ENCODE assay signal across 8 mouse cellular contexts in genomic region chr9:43801911-43802310, GRCm38 (mm10). TPM values are rescaled to one million over a fixed set of nuclear protein-coding genes. Genes with fewer than 3 reads are reported as not detected.
DNase-seq lines count a peak whose midpoint lies in the region; ATAC-seq lines count a peak whose summit lies in the region.

No protein-coding gene starts in this region.

- H3K27ac ChIP-seq in liver, embryonic 11.5 days (ENCODE audit: low read depth, low read length), result no peak overlapping the region
- H3K27ac ChIP-seq in neural tube, embryonic 14.5 days (ENCODE audit: low read depth, low read length), result no peak overlapping the region

- no peak overlapping the region for H3K4me3 ChIP-seq in liver, embryonic 11.5 days (ENCODE audit: low read depth, low read length)
- no peak overlapping the region for H3K4me3 ChIP-seq in neural tube, embryonic 14.5 days (ENCODE audit: low read depth, low read length)

- no peaks in the 10 kb centered on the region for H3K9me3 ChIP-seq in liver, embryonic 11.5 days (ENCODE audit: control insufficient read depth, low read length)
- no peaks in the 10 kb centered on the region for H3K9me3 ChIP-seq in neural tube, embryonic 14.5 days (ENCODE audit: control insufficient read depth, low read length)

- no peak overlapping the region for H3K9ac ChIP-seq in liver, embryonic 11.5 days (ENCODE audit: low read depth, low read length)
- no peak overlapping the region for H3K9ac ChIP-seq in neural tube, embryonic 14.5 days (replicated peaks; ENCODE audit: low read depth, low read length)

- no peaks in the 10 kb centered on the region for H3K36me3 ChIP-seq in liver, embryonic 11.5 days (ENCODE audit: control insufficient read depth, insufficient read depth, low read length)
- peaks cover 4% of the 10 kb centered on the region; the same call in 1 of the 2 replicates for H3K36me3 ChIP-seq in neural tube, embryonic 14.5 days (ENCODE audit: control insufficient read depth, insufficient read depth, low read length)

- H3K4me2 ChIP-seq in liver, embryonic 11.5 days, result no peak overlapping the region
- H3K4me2 ChIP-seq in neural tube, embryonic 14.5 days (ENCODE audit: low read depth, low read length), result no peak overlapping the region

- ATAC-seq in granulocyte monocyte progenitor cell, adult 5-6 weeks (replicated peaks; ENCODE audit: poor library complexity, severe bottlenecking), result peak; percentile 69
- ATAC-seq in liver, embryonic 11.5 days (replicated peaks; ENCODE audit: low FRiP score), result peak; percentile 49; the same call in 1 of the 2 replicates
- peak; percentile 45; the same call in 1 of the 2 replicates for ATAC-seq in neural tube, embryonic 14.5 days (ENCODE audit: low read depth)

- no peaks in the 10 kb centered on the region for H3K27me3 ChIP-seq in liver, embryonic 11.5 days (replicated peaks; ENCODE audit: control insufficient read depth, insufficient read depth, low read length)
- no peaks in the 10 kb centered on the region for H3K27me3 ChIP-seq in neural tube, embryonic 14.5 days (ENCODE audit: control insufficient read depth, insufficient read depth, low read length)

- WGBS in liver, embryonic 11.5 days, result 30% methylated on average over 5 of the region's 5 CpGs
- WGBS in neural tube, embryonic 14.5 days, result 38% methylated on average over 5 of the region's 5 CpGs

- peak; percentile 80 for DNase-seq in 3T3-L1 (ENCODE audit: low read depth, low spot score)
- DNase-seq in adipocyte (ENCODE audit: low spot score), result peak; percentile 80
- peak; percentile 87 for DNase-seq in embryo, embryonic 10 days (ENCODE audit: low spot score)
- peak; percentile 81 for DNase-seq in kidney, adult 9 months
- peak; percentile 50 for DNase-seq in liver, embryonic 11.5 days (ENCODE audit: low spot score)
- DNase-seq in thymus, postnatal 4 days, result peak; percentile 65

- no peaks in the 10 kb centered on the region for H3K4me1 ChIP-seq in liver, embryonic 11.5 days (replicated peaks; ENCODE audit: control insufficient read depth, insufficient read depth, low read length)
- H3K4me1 ChIP-seq in neural tube, embryonic 14.5 days (ENCODE audit: control insufficient read depth, insufficient read depth, low read length), result no peaks in the 10 kb centered on the region

RNA-seq across cellular contexts. Expression of gene Nectin1, which starts 58.1 kb away (rescaled TPM):
- total RNA-seq in granulocyte monocyte progenitor cell, adult 5-6 weeks (2014; fragmentation: Nextera tagmentation), result 0.52 and 4.6 TPM in 2 replicates
- total RNA-seq in granulocyte monocyte progenitor cell, adult 5-6 weeks (2017), result 0.31 and 0.52 TPM in 2 replicates
- 2.4 and 2.6 TPM in 2 replicates for polyA plus RNA-seq in liver, embryonic 11.5 days (2014; fragmentation: Nextera tagmentation; extraction: Ambion mirVana)
- 14.9 and 21.1 TPM in 2 replicates for polyA plus RNA-seq in neural tube, embryonic 14.5 days (2014; fragmentation: Nextera tagmentation; extraction: Ambion mirVana)
